Mouse (Mus musculus) left cerebral cortex, postnatal 14 days (tissue): ENCODE measurements at regions not wholly inside any gene's neighbourhood (a gene's known extent, or its start where the extent isn't known, plus 50 kb on each side); places are given as distances from the start of the nearest gene placed in this dataset.
"Not testable (repeated sequence)": the region's sequence is repeated elsewhere in the genome, so short reads cannot be mapped to it uniquely, and the experiment has no call there.

ENCODE experiments used
- DNase-seq, 2 experiments: peaks; one replicate each; pipeline ENCODE4 v3.0.0; 2021 to 2022; ENCODE audit warnings: low spot score in 2 of 2, mixed read lengths in 1 of 2
- intact Hi-C: fragments of 180-260 bp; cut with DNase I; formaldehyde crosslinking; loops from one replicate; pipeline ENCODE4 v1.15.1; 2025

GRCm38 (mm10) chr15:34027111-34027510 is 330.6 kb downstream of the 9430069I07Rik start:
- intact Hi-C loops, DNase-seq: not testable (repeated sequence)

- no peak for DNase-seq
- intact Hi-C loops: no loop called here
Measured at GRCm38 (mm10) chr15:34025396-34025795, 332.3 kb downstream of the 9430069I07Rik start.

GRCm38 (mm10) chr15:34021857-34022256 is 335.8 kb downstream of the 9430069I07Rik start:
- DNase-seq: peak; percentile 58 to 82
- intact Hi-C loops: loop anchor here (5.0 kb wide), 1 partner anchor 1240 kb away; no protein-coding TSS in a partner anchor

GRCm38 (mm10) chr15:34016397-34017156 is 341.1 kb downstream of the 9430069I07Rik start:
- intact Hi-C loops: no loop called here

GRCm38 (mm10) chr15:34008591-34008990 is 349.1 kb downstream of the 9430069I07Rik start:
- intact Hi-C loops: no loop called here
- no peak for DNase-seq

More at GRCm38 (mm10) chr15:34016397-34017156, 341.1 kb downstream of the 9430069I07Rik start:
- DNase-seq: peak; percentile 8 to 35

GRCm38 (mm10) chr15:33992383-33992782 is 365.3 kb downstream of the 9430069I07Rik start:
- intact Hi-C loops: no loop called here
- DNase-seq: peak in 1 of 2 experiments; percentile 21

GRCm38 (mm10) chr15:33975077-33975476 is 382.6 kb downstream of the 9430069I07Rik start:
- DNase-seq: peak in 1 of 2 experiments; percentile 29
- intact Hi-C loops: no loop called here

- intact Hi-C loops: no loop called here
- no peak for DNase-seq
Measured at GRCm38 (mm10) chr15:33973466-33973865, 384.2 kb downstream of the 9430069I07Rik start.

- DNase-seq: no peak
- intact Hi-C loops: no loop called here
Measured at GRCm38 (mm10) chr15:33969409-33969808, 388.3 kb downstream of the 9430069I07Rik start.

- intact Hi-C loops: no loop called here
- DNase-seq: peak in 1 of 2 experiments; percentile 15
Measured at GRCm38 (mm10) chr15:33935013-33935664, 422.5 kb downstream of the 9430069I07Rik start.

- DNase-seq: no peak
- intact Hi-C loops: no loop called here
Measured at GRCm38 (mm10) chr15:33926446-33926845, 431.2 kb downstream of the 9430069I07Rik start.

- intact Hi-C loops: no loop called here
- DNase-seq: peak; percentile 20 to 35
Measured at GRCm38 (mm10) chr15:33924094-33924890, 433.4 kb downstream of the 9430069I07Rik start.

GRCm38 (mm10) chr15:33914891-33915290 is 442.8 kb downstream of the 9430069I07Rik start:
- DNase-seq: no peak
- intact Hi-C loops: no loop called here

- peak; percentile 11 to 23 for DNase-seq
- intact Hi-C loops: no loop called here
Measured at GRCm38 (mm10) chr15:33906727-33907479, 450.8 kb downstream of the 9430069I07Rik start.

GRCm38 (mm10) chr15:33896076-33896475 is 461.6 kb downstream of the 9430069I07Rik start:
- intact Hi-C loops: no loop called here
- DNase-seq: no peak

- intact Hi-C loops: no loop called here
- DNase-seq: no peak
Measured at GRCm38 (mm10) chr15:33890606-33891005, 467.1 kb downstream of the 9430069I07Rik start.

GRCm38 (mm10) chr15:33888865-33889368 is 468.8 kb downstream of the 9430069I07Rik start:
- no peak for DNase-seq
- intact Hi-C loops: no loop called here

- intact Hi-C loops: no loop called here
Measured at GRCm38 (mm10) chr15:33862224-33862752, 495.4 kb downstream of the 9430069I07Rik start.

More at GRCm38 (mm10) chr15:33862224-33862752, 495.4 kb downstream of the 9430069I07Rik start:
- no peak for DNase-seq
